Comparison of ENCODE assay signal across 7 mouse cellular contexts in genomic region chr8:127178634-127179033, GRCm38 (mm10).
A peak's percentile ranks its signal among the peaks of the same experiment; 100 is the strongest.
DNase-seq lines count a peak whose midpoint lies in the region; ATAC-seq and TF ChIP-seq lines count a peak whose summit lies in the region.

No protein-coding gene starts in this region.

- no peak overlapping the region for H3K9ac ChIP-seq in neural tube, embryonic 11.5 days (ENCODE audit: low read length)
- H3K9ac ChIP-seq in forebrain, embryonic 14.5 days (ENCODE audit: low read length) = no peak overlapping the region
- no peak overlapping the region for H3K9ac ChIP-seq in stomach, postnatal 0 days (ENCODE audit: low read length)

- TF ChIP-seq CTCF in brain, embryonic 14.5 days (IDR thresholded peaks at IDR 0.05; ENCODE audit: borderline replicate concordance, extremely low read depth, insufficient read depth, insufficient read length) = peak; percentile 44; the same call in 1 of the 2 replicates
- peak; percentile 88 for TF ChIP-seq CTCF in stomach, postnatal 0 days (IDR thresholded peaks at IDR 0.05; ENCODE audit: low read depth)

- no peaks in the 10 kb centered on the region for H3K27me3 ChIP-seq in neural tube, embryonic 11.5 days (ENCODE audit: control insufficient read depth, insufficient read depth, low read length)
- no peaks in the 10 kb centered on the region for H3K27me3 ChIP-seq in forebrain, embryonic 14.5 days (replicated peaks; ENCODE audit: control insufficient read depth, insufficient read depth, low read length)
- H3K27me3 ChIP-seq in stomach, postnatal 0 days (ENCODE audit: control insufficient read depth, insufficient read depth, low read length) = no peaks in the 10 kb centered on the region

- no peak overlapping the region for H3K4me2 ChIP-seq in neural tube, embryonic 11.5 days (ENCODE audit: low read depth)
- H3K4me2 ChIP-seq in forebrain, embryonic 14.5 days (ENCODE audit: low read length) = no peak overlapping the region
- H3K4me2 ChIP-seq in stomach, postnatal 0 days (replicated peaks; ENCODE audit: low read depth) = no peak overlapping the region

- no peak for TF ChIP-seq POLR2A in brain, embryonic 14.5 days (IDR thresholded peaks at IDR 0.05; ENCODE audit: borderline replicate concordance, extremely low read depth, insufficient read depth, insufficient read length, poor library complexity, severe bottlenecking)

- H3K4me3 ChIP-seq in neural tube, embryonic 11.5 days (ENCODE audit: low read depth, low read length) = no peak overlapping the region
- no peak overlapping the region for H3K4me3 ChIP-seq in forebrain, embryonic 14.5 days (ENCODE audit: low read depth, low read length)
- H3K4me3 ChIP-seq in stomach, postnatal 0 days (ENCODE audit: low read depth, low read length) = no peak overlapping the region

- H3K36me3 ChIP-seq in neural tube, embryonic 11.5 days (ENCODE audit: control insufficient read depth, insufficient read depth, low read length) = no peaks in the 10 kb centered on the region
- H3K36me3 ChIP-seq in forebrain, embryonic 14.5 days (ENCODE audit: control insufficient read depth, insufficient read depth, low read length) = no peaks in the 10 kb centered on the region
- H3K36me3 ChIP-seq in stomach, postnatal 0 days (ENCODE audit: control insufficient read depth, insufficient read depth, low read length) = no peaks in the 10 kb centered on the region

- H3K27ac ChIP-seq in neural tube, embryonic 11.5 days (ENCODE audit: low read depth, low read length) = no peak overlapping the region
- H3K27ac ChIP-seq in forebrain, embryonic 14.5 days (ENCODE audit: low read depth, low read length) = no peak overlapping the region
- no peak overlapping the region for H3K27ac ChIP-seq in stomach, postnatal 0 days (replicated peaks)

- WGBS in neural tube, embryonic 11.5 days = 66% methylated on average over 4 of the region's 4 CpGs
- 57% methylated on average over 4 of the region's 4 CpGs for WGBS in forebrain, embryonic 14.5 days
- 47% methylated on average over 4 of the region's 4 CpGs for WGBS in stomach, postnatal 0 days

- H3K4me1 ChIP-seq in neural tube, embryonic 11.5 days (ENCODE audit: control insufficient read depth, insufficient read depth, low read length) = 0 out of 2 replicates have a peak, but pooled peaks cover 2% of the 10 kb centered on the region
- peaks cover 4% of the 10 kb centered on the region; the same call in 1 of the 2 replicates for H3K4me1 ChIP-seq in forebrain, embryonic 14.5 days (ENCODE audit: control insufficient read depth, insufficient read depth, low read length)
- H3K4me1 ChIP-seq in stomach, postnatal 0 days (replicated peaks; ENCODE audit: control insufficient read depth, insufficient read depth) = no peaks in the 10 kb centered on the region

- no peaks in the 10 kb centered on the region for H3K9me3 ChIP-seq in neural tube, embryonic 11.5 days (ENCODE audit: control insufficient read depth, low read length)
- no peaks in the 10 kb centered on the region for H3K9me3 ChIP-seq in forebrain, embryonic 14.5 days (replicated peaks; ENCODE audit: control insufficient read depth, low read length)
- no peaks in the 10 kb centered on the region for H3K9me3 ChIP-seq in stomach, postnatal 0 days (ENCODE audit: control insufficient read depth, low read length)

- no peak for TF ChIP-seq EP300 in stomach, postnatal 0 days (optimal IDR thresholded peaks at IDR 0.05)

- DNase-seq in neural tube, embryonic 11.5 days (ENCODE audit: low spot score) = peak; percentile 45
- DNase-seq in neural tube, embryonic 10.5 days (ENCODE audit: extremely low spot score, low spot score) = no peak
- DNase-seq in brain, embryonic 14.5 days (ENCODE audit: low read depth) = peak; percentile 90
- DNase-seq in forebrain, embryonic 14.5 days (ENCODE audit: low spot score) = peak; percentile 91
- peak; percentile 70 for DNase-seq in kidney, postnatal 10 days
- peak; percentile 72 for DNase-seq in lung, postnatal 25 days (ENCODE audit: low spot score)
- DNase-seq in stomach, postnatal 0 days (ENCODE audit: low spot score) = peak; percentile 24

- ATAC-seq in neural tube, embryonic 11.5 days (ENCODE audit: insufficient read depth, low FRiP score, low TSS enrichment) = peak; percentile 23; the same call in 1 of the 2 replicates
- peak; percentile 57 for ATAC-seq in forebrain, embryonic 14.5 days
- peak; percentile 26; the same call in 1 of the 2 replicates for ATAC-seq in stomach, postnatal 0 days (ENCODE audit: low FRiP score, low TSS enrichment)
